Mouse (Mus musculus) forebrain, embryonic 15.5 days (tissue): Measurements from ENCODE around the gene Tiam2. TPM values are rescaled to one million over a fixed set of nuclear protein-coding genes. Genes with fewer than 3 reads are reported as not detected.

ENCODE experiments used
- ATAC-seq: fragments of 200-750 bp; cut with Nextera tagmentation; replicated peaks from 2 replicates; pipeline ENCODE4 v1.8.0; 2017; ENCODE audit warnings: mild to moderate bottlenecking, moderate TSS enrichment, moderate library complexity
- H3K27ac ChIP-seq: fragments of 300-500 bp; sonication (generic); replicated peaks from 2 replicates; pipeline ENCODE4 v1.5.1; 2015; ENCODE audit warnings: mild to moderate bottlenecking, inconsistent platforms
- H3K27me3 ChIP-seq: fragments of 300-500 bp; sonication (generic); 2 replicates; pipeline ENCODE4 v1.6.1; 2015; ENCODE audit warnings: inconsistent platforms
- H3K36me3 ChIP-seq: fragments of 300-500 bp; sonication (generic); 2 replicates; pipeline ENCODE4 v1.6.1; 2015; ENCODE audit warnings: mild to moderate bottlenecking, inconsistent platforms
- H3K4me1 ChIP-seq: fragments of 300-500 bp; sonication (generic); 2 replicates; pipeline ENCODE4 v1.6.1; 2015; ENCODE audit warnings: inconsistent platforms
- H3K4me2 ChIP-seq: fragments of 300-500 bp; sonication (generic); replicated peaks from 2 replicates; pipeline ENCODE4 v1.6.1; 2015; ENCODE audit warnings: mild to moderate bottlenecking, inconsistent platforms
- H3K4me3 ChIP-seq: fragments of 300-500 bp; sonication (generic); 2 replicates; pipeline ENCODE4 v1.5.1; 2015; ENCODE audit warnings: mild to moderate bottlenecking, inconsistent platforms
- H3K9ac ChIP-seq: fragments of 300-500 bp; sonication (generic); replicated peaks from 2 replicates; pipeline ENCODE4 v1.6.1; 2015; ENCODE audit warnings: mild to moderate bottlenecking, inconsistent platforms
- H3K9me3 ChIP-seq: fragments of 300-500 bp; sonication (generic); 2 replicates; pipeline ENCODE4 v1.6.1; 2016; ENCODE audit warnings: inconsistent platforms
- WGBS: fragments of 180-500 bp; shearing (Covaris S2); methylation state at CpG from one replicate; pipeline ENCODE4 v1.1.7; 2015; ENCODE audit warnings: mixed read lengths; 5-methylcytosine and 5-hydroxymethylcytosine counted together
- polyA plus RNA-seq: library from polyadenylated mRNA; unstranded; fragments of >200 nt; fragmentation: Nextera tagmentation; extraction: Ambion mirVana; gene quantifications from 2 replicates; pipeline ENCODE4 v1.2.1, GENCODE M21; 2015

Gene Tiam2
- polyA plus RNA-seq, 1 experiment from 2014 or later, result 122 TPM

DNA sequence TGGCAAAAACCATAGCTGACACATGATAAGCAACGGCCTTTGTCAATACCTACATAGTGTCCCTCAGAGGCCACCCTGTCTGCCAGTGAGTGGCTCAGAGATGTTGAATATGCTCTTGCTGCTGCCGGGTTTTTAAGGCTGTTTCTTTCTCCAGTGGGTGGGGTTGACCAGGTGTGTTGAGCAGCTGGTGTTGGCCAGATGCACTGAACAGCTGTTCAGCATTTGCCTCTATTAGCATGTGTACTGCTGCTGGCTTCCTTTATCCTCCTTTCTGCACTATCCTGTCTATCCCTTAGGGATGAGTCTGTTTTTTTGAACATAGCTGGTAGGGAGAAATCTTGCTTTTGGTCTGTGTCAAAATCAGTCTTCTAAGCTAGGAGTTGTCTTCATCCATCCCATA is 83.9 kb downstream of the Tiam2 start:
- 0 out of 2 replicates have a peak, but pooled peaks cover 4% of the 10 kb centered on the region for H3K36me3 ChIP-seq
- H3K27me3 ChIP-seq, result peaks cover 13% of the 10 kb centered on the region
- H3K4me2 ChIP-seq, result no peak overlapping the region
- H3K4me3 ChIP-seq, result no peak overlapping the region
- no peak for ATAC-seq
- peaks cover 18% of the 10 kb centered on the region for H3K4me1 ChIP-seq
- no peak overlapping the region for H3K27ac ChIP-seq
- 75% methylated on average over 2 of the region's 2 CpGs for WGBS
- H3K9me3 ChIP-seq, result no peaks in the 10 kb centered on the region
- H3K9ac ChIP-seq, result no peak overlapping the region

- H3K4me1 ChIP-seq, result peaks cover 18% of the 10 kb centered on the region
- ATAC-seq, result no peak
- H3K36me3 ChIP-seq, result peaks cover 4% of the 10 kb centered on the region; the same call in 1 of the 2 replicates
- no peaks in the 10 kb centered on the region for H3K9me3 ChIP-seq
- peak overlapping the region; percentile 55; the same call in 1 of the 2 replicates for H3K27ac ChIP-seq
- no peak overlapping the region for H3K4me3 ChIP-seq
- H3K9ac ChIP-seq, result no peak overlapping the region
- H3K27me3 ChIP-seq, result peaks cover 7% of the 10 kb centered on the region
- WGBS, result 28% methylated on average over 4 of the region's 4 CpGs
- no peak overlapping the region for H3K4me2 ChIP-seq
Observed at GRCm38 (mm10) chr17:3412771-3413170, 86.4 kb downstream of the Tiam2 start.

- H3K4me1 ChIP-seq, result peaks cover 20% of the 10 kb centered on the region
- no peak overlapping the region for H3K9ac ChIP-seq
- 90% methylated on average over 3 of the region's 3 CpGs for WGBS
- no peak overlapping the region for H3K27ac ChIP-seq
- H3K36me3 ChIP-seq, result peaks cover 4% of the 10 kb centered on the region; the same call in 1 of the 2 replicates
- H3K4me3 ChIP-seq, result no peak overlapping the region
- no peak for ATAC-seq
- no peak overlapping the region for H3K4me2 ChIP-seq
- peaks cover 7% of the 10 kb centered on the region for H3K27me3 ChIP-seq
- no peaks in the 10 kb centered on the region for H3K9me3 ChIP-seq
Observed at GRCm38 (mm10) chr17:3415580-3415979, 89.2 kb downstream of the Tiam2 start.

DNA sequence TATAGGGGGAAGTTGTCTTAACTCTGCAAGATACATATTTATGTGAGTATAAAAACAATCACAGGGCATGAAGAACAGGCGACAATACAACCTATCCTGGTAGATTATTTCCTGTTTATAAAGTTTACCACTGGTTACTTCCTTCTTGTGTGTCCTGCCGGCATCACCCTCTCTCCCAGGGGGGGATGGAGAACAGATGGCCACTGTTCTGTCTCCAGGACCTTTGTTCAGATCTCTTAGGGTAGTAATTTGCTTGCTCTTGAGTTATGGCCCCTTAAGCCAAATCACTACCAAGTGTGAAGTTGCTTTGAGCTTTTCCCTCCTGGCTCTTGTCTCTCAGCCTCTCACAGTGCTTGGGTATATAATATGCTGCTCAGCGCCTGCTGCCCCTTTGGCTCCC is 90.0 kb downstream of the Tiam2 start:
- peaks cover 7% of the 10 kb centered on the region for H3K27me3 ChIP-seq
- H3K9ac ChIP-seq, result no peak overlapping the region
- ATAC-seq, result 0 out of 2 replicates have a peak, but pooled peaks have one; percentile 45
- H3K36me3 ChIP-seq, result peaks cover 5% of the 10 kb centered on the region; the same call in 1 of the 2 replicates
- H3K27ac ChIP-seq, result no peak overlapping the region
- H3K4me3 ChIP-seq, result no peak overlapping the region
- no peak overlapping the region for H3K4me2 ChIP-seq
- WGBS, result 72% methylated on average over 3 of the region's 3 CpGs
- H3K9me3 ChIP-seq, result no peaks in the 10 kb centered on the region
- peaks cover 28% of the 10 kb centered on the region for H3K4me1 ChIP-seq

DNA sequence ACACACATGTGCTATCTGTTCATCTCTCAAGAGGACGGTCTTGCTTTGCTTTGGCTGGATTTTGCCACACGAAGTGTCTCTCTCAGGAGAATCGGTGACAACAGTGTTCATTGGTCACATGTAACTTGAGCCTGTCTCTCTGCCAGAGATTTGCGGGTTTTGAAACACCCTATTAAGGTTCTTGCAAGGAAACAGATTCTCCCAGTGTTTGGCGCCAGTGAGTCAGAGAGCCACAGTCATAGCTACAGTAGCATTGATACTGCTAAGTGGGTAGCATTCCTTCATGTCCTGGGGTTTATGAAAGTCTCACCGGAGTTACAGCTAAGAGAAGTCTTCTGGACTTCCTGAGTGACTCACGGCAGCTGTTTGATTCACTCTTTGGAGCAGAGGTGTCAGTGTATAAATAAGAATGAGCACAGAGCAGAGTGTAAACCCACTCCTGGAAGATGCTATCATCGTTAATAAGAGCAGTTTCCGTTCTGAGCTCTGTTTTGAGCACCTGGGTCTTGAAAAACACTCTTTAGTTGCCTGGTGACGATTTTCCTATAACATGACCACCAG is 93.1 kb downstream of the Tiam2 start:
- Histone ChIP-seq H3K4me2 (no peak overlapping the region), H3K9me3 (no peaks in the 10 kb centered on the region), H3K27ac (no peak overlapping the region), H3K36me3 (peaks cover 6% of the 10 kb centered on the region; the same call in 1 of the 2 replicates), H3K9ac (no peak overlapping the region), H3K4me1 (peaks cover 18% of the 10 kb centered on the region), H3K4me3 (no peak overlapping the region), H3K27me3 (0 out of 2 replicates have a peak, but pooled peaks cover 2% of the 10 kb centered on the region)
- WGBS, result 76% methylated on average over 10 of the region's 10 CpGs
- no peak for ATAC-seq

DNA sequence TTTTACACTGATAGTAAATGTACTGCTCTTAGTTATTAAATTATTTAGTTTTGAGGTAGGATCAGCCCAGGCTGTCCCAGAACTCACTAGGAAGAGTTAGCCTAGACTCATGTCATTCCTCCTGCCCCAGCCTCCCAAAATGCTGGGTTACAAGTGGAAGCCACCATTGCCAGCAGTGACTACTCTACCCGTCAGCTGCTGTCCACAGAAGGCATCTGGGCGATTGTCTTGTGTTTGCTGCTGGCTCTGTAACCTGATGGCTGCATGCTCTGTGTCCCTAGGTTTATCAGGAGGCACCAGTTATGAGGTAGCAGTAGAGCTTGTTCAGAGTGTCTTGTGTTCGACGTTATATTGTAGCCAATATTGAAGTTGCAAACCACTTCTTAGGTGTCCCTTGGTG is 93.8 kb downstream of the Tiam2 start:
- no peak overlapping the region for H3K9ac ChIP-seq
- H3K27ac ChIP-seq, result no peak overlapping the region
- H3K27me3 ChIP-seq, result no peaks in the 10 kb centered on the region

GRCm38 (mm10) chr17:3423416-3423815 is 97.0 kb downstream of the Tiam2 start:
- Histone ChIP-seq H3K36me3 (peaks cover 15% of the 10 kb centered on the region), H3K9ac (no peak overlapping the region), H3K27ac (no peak overlapping the region), H3K4me2 (no peak overlapping the region), H3K4me3 (no peak overlapping the region), H3K27me3 (no peaks in the 10 kb centered on the region), H3K9me3 (no peaks in the 10 kb centered on the region), H3K4me1 (peaks cover 16% of the 10 kb centered on the region)
- no peak for ATAC-seq
- WGBS, result 86% methylated on average over 2 of the region's 2 CpGs

More for the DNA sequence above, 93.8 kb downstream of the Tiam2 start:
- Histone ChIP-seq H3K4me1 (peaks cover 16% of the 10 kb centered on the region), H3K4me3 (no peak overlapping the region), H3K36me3 (peaks cover 6% of the 10 kb centered on the region; the same call in 1 of the 2 replicates), H3K4me2 (no peak overlapping the region), H3K9me3 (no peaks in the 10 kb centered on the region)
- WGBS, result 86% methylated on average over 4 of the region's 4 CpGs
- no peak for ATAC-seq

DNA sequence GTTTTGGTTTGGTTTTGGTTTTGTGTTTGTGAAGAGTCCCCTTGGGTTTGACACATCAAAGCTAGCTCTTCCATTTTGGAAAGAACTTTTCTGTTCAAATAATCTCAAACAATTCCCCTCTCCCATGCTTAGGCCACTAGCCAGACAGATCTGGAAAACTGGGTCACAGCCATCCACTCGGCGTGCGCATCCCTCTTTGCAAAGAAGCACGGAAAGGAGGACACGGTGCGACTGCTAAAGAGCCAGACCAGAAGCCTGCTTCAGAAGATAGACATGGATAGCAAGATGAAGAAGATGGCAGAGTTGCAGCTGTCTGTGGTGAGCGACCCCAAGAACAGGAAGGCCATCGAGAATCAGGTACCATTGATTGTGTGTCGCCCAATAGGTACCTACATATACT is 102.3 kb downstream of the Tiam2 start:
- whole genome bisulfite sequencing, result 93% methylated on average over 9 of the region's 9 CpGs

GRCm38 (mm10) chr17:3432590-3433498 is 106.5 kb downstream of the Tiam2 start:
- H3K36me3 ChIP-seq, result peaks cover 19% of the 10 kb centered on the region
- no peak overlapping the region for H3K27ac ChIP-seq
- H3K9me3 ChIP-seq, result no peaks in the 10 kb centered on the region
- no peaks in the 10 kb centered on the region for H3K27me3 ChIP-seq
- ATAC-seq, result no peak
- H3K9ac ChIP-seq, result no peak overlapping the region
- H3K4me2 ChIP-seq, result no peak overlapping the region
- peaks cover 5% of the 10 kb centered on the region; the same call in 1 of the 2 replicates for H3K4me1 ChIP-seq
- no peak overlapping the region for H3K4me3 ChIP-seq
- WGBS, result 59% methylated on average over 10 of the region's 10 CpGs

More for the DNA sequence above, 102.3 kb downstream of the Tiam2 start:
- Histone ChIP-seq H3K9me3 (no peaks in the 10 kb centered on the region), H3K9ac (no peak overlapping the region), H3K27ac (no peak overlapping the region), H3K4me1 (no peaks in the 10 kb centered on the region), H3K4me3 (no peak overlapping the region), H3K27me3 (no peaks in the 10 kb centered on the region), H3K4me2 (no peak overlapping the region), H3K36me3 (peaks cover 23% of the 10 kb centered on the region)
- no peak for ATAC-seq

DNA sequence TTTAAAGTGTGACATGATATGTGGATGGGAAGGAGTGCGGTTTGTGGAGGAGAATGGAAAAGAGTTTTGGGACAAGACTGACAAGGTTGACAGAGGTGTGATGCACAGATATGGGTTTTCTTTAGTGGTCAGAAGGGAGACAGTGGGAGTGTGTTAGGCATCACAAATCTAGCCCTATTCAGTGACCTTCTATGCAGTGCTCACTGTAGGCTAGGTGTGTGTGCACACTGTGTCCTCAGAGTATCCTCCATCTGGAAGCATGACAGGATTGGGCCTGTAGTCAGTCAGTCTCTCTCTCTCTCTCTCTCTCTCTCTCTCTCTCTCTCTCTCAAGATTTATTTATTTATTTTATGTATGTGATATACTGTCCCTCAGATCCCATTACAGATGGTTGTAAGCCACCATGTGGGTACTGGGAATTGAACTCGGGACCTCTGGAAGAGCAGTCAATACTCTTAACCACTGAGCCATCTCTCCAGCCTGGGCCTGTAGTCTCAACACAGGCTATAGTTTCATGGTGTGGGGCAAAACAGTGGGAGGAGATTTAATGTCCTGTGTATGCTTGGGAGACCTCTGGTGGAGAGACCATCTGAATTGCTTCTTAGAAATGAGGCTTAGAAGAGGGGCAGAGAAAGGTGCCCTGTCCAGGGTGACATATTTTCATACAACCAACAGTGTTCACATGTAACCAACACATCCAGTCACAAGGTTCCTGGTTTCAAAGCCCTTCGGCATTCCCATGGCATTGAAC is 107.3 kb downstream of the Tiam2 start:
- Histone ChIP-seq H3K9me3 (no peaks in the 10 kb centered on the region), H3K36me3 (peaks cover 14% of the 10 kb centered on the region)
- no peak for ATAC-seq

GRCm38 (mm10) chr17:3435299-3435698 is 108.9 kb downstream of the Tiam2 start:
- no peak overlapping the region for H3K4me3 ChIP-seq
- 100% methylated on average over 1 of the region's 1 CpGs for WGBS
- no peaks in the 10 kb centered on the region for H3K9me3 ChIP-seq
- no peaks in the 10 kb centered on the region for H3K27me3 ChIP-seq
- peaks cover 5% of the 10 kb centered on the region; the same call in 1 of the 2 replicates for H3K4me1 ChIP-seq
- H3K4me2 ChIP-seq, result no peak overlapping the region
- no peak for ATAC-seq
- H3K27ac ChIP-seq, result no peak overlapping the region
- H3K9ac ChIP-seq, result no peak overlapping the region
- H3K36me3 ChIP-seq, result peaks cover 17% of the 10 kb centered on the region

More for the DNA sequence above, 107.3 kb downstream of the Tiam2 start:
- peaks cover 5% of the 10 kb centered on the region; the same call in 1 of the 2 replicates for H3K4me1 ChIP-seq
- H3K4me2 ChIP-seq, result no peak overlapping the region
- H3K4me3 ChIP-seq, result no peak overlapping the region
- WGBS, result 96% methylated on average over 3 of the region's 3 CpGs
- H3K9ac ChIP-seq, result no peak overlapping the region
- no peak overlapping the region for H3K27ac ChIP-seq
- no peaks in the 10 kb centered on the region for H3K27me3 ChIP-seq
